Mouse (Mus musculus) myocyte (in vitro differentiated cells): ENCODE results near the gene 1600015I10Rik. TPM values are rescaled to one million over a fixed set of nuclear protein-coding genes. Genes with fewer than 3 reads are reported as not detected.

Experiments used
- H3K27me3 ChIP-seq: one replicate; pipeline ENCODE4 v1.6.1; 2011; ENCODE audit not compliant: control insufficient read depth, insufficient read depth, insufficient read length
- H3K36me3 ChIP-seq: one replicate; pipeline ENCODE4 v1.6.1; 2011; ENCODE audit not compliant: control insufficient read depth, insufficient read depth
- H3K4me2 ChIP-seq: one replicate; pipeline ENCODE4 v1.6.1; 2011; ENCODE audit warnings: low read depth, control low read depth
- H3K4me3 ChIP-seq: one replicate; pipeline ENCODE4 v1.5.1; 2011; ENCODE audit warnings: mild to moderate bottlenecking, control low read depth, moderate library complexity
- H3K79me2 ChIP-seq: one replicate; pipeline ENCODE4 v1.6.1; 2011; ENCODE audit not compliant: control insufficient read depth, insufficient read depth
- H3ac ChIP-seq: one replicate; pipeline ENCODE4 v1.6.1; 2011; ENCODE audit not compliant: control insufficient read depth, insufficient read length
- CEBPB ChIP-seq: IDR thresholded peaks from 2 replicates; pipeline ENCODE4 v1.6.1; 2011; ENCODE audit warnings: mild to moderate bottlenecking, moderate library complexity; ENCODE audit not compliant: poor library complexity, insufficient read depth, severe bottlenecking
- E2F4 ChIP-seq: IDR thresholded peaks from one replicate; pipeline ENCODE4 v1.6.1; 2011; ENCODE audit warnings: mild to moderate bottlenecking, control low read depth, moderate library complexity; ENCODE audit not compliant: insufficient read depth
- MAX ChIP-seq: IDR thresholded peaks from one replicate; pipeline ENCODE4 v1.6.1; 2011; ENCODE audit warnings: low read depth, mild to moderate bottlenecking, control low read depth
- MYOD1 ChIP-seq, 3 experiments: IDR thresholded peaks; one replicate each; pipeline ENCODE4 v1.6.1; 2011; ENCODE audit warnings: control low read depth in 2 of 3, low read depth in 2 of 3, mild to moderate bottlenecking in 2 of 3, moderate library complexity in 1 of 3; ENCODE audit not compliant: insufficient read length in 2 of 3, control insufficient read depth in 1 of 3
- MYOG ChIP-seq, 3 experiments: IDR thresholded peaks; one replicate each; pipeline ENCODE4 v1.6.1; 2011; ENCODE audit warnings: control low read depth in 2 of 3, low read depth in 2 of 3, mild to moderate bottlenecking in 2 of 3; ENCODE audit not compliant: insufficient read length in 2 of 3, control insufficient read depth in 1 of 3, insufficient read depth in 1 of 3
- POLR2A ChIP-seq: IDR thresholded peaks from one replicate; pipeline ENCODE4 v1.6.1; 2011; ENCODE audit warnings: low read depth, mild to moderate bottlenecking, control low read depth, moderate library complexity; ENCODE audit not compliant: insufficient read length
- POLR2AphosphoS2 ChIP-seq: IDR thresholded peaks from one replicate; pipeline ENCODE4 v1.6.1; 2011; ENCODE audit warnings: low read depth, control low read depth; ENCODE audit not compliant: insufficient read length
- REST ChIP-seq: IDR thresholded peaks from one replicate; pipeline ENCODE4 v1.6.1; 2011; ENCODE audit warnings: mild to moderate bottlenecking, control low read depth, moderate library complexity; ENCODE audit not compliant: insufficient read depth, insufficient read length
- SRF ChIP-seq: IDR thresholded peaks from one replicate; pipeline ENCODE4 v1.6.1; 2011; ENCODE audit warnings: low read depth; ENCODE audit not compliant: control insufficient read depth, insufficient read length
- TCF12 ChIP-seq: IDR thresholded peaks from one replicate; pipeline ENCODE4 v1.6.1; 2011; ENCODE audit warnings: mild to moderate bottlenecking, control low read depth; ENCODE audit not compliant: poor library complexity, insufficient read depth, severe bottlenecking
- TCF3 ChIP-seq: IDR thresholded peaks from one replicate; pipeline ENCODE4 v1.6.1; 2011; ENCODE audit warnings: low read depth, control low read depth; ENCODE audit not compliant: insufficient read length
- USF1 ChIP-seq: IDR thresholded peaks from one replicate; pipeline ENCODE4 v1.6.1; 2011; ENCODE audit warnings: low read depth, mild to moderate bottlenecking, control low read depth, moderate library complexity
- polyA plus RNA-seq: library from polyadenylated mRNA; unstranded; fragments of >200 nt; fragmentation: generic; extraction: Trizol; gene quantifications from one replicate; pipeline ENCODE4 v1.2.1, GENCODE M21; 2012; ENCODE audit warnings: missing spikeins

Gene 1600015I10Rik
- polyA plus RNA-seq, 1 experiment, result not detected

DNA sequence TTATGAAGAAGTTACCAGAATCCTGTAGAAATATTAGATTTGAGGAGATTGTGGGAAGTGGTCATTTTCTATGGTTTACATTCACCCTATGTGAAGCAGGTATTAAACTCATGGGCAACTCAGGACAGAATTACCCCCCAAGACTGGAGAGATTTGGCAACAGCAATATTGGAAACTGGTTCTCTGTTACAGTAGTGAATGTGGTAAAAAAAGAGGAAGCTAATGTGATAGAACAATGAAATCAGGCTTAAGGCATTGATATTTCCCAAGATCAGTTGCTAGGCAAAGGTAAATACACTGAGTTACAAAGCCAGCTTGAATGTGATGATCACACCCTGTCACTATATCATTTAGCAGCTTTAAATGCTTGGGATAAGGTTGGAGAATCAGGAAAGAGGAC lies 38.2 kb downstream of the 1600015I10Rik start:
- Histone ChIP-seq H3ac (no peak overlapping the region), H3K4me2 (no peak overlapping the region), H3K36me3 (no peaks in the 10 kb centered on the region), H3K27me3 (no peaks in the 10 kb centered on the region), H3K4me3 (no peak overlapping the region), H3K79me2 (no peaks in the 10 kb centered on the region)
- TF ChIP-seq TCF3, result no peak
- no peak for TF ChIP-seq MYOD1 (IDR thresholded peaks at IDR 0.05; ENCODE audit: control insufficient read depth in 1 of 3, insufficient read length in 2 of 3, low read depth in 2 of 3)
- TF ChIP-seq E2F4, result no peak
- TF ChIP-seq CEBPB, result no peak
- TF ChIP-seq MYOG (IDR thresholded peaks at IDR 0.05; ENCODE audit: control insufficient read depth in 1 of 3, insufficient read depth in 1 of 3, insufficient read length in 2 of 3, low read depth in 2 of 3), result no peak
- no peak for TF ChIP-seq POLR2A
- TF ChIP-seq REST, result no peak
- TF ChIP-seq MAX, result no peak
- TF ChIP-seq TCF12, result no peak
- no peak for TF ChIP-seq USF1
- TF ChIP-seq SRF, result no peak
- no peak for TF ChIP-seq POLR2AphosphoS2

- TF ChIP-seq MAX (no peak), E2F4 (no peak), POLR2A (no peak), TCF12 (no peak), TCF3 (no peak), POLR2AphosphoS2 (no peak), MYOD1 (IDR thresholded peaks at IDR 0.05; ENCODE audit: control insufficient read depth in 1 of 3, insufficient read length in 2 of 3, low read depth in 2 of 3) (no peak), MYOG (IDR thresholded peaks at IDR 0.05; ENCODE audit: control insufficient read depth in 1 of 3, insufficient read depth in 1 of 3, insufficient read length in 2 of 3, low read depth in 2 of 3) (no peak), SRF (no peak), USF1 (no peak), REST (no peak), CEBPB (no peak)
Observed at GRCm38 (mm10) chr6:48974663-48975062, 45.0 kb downstream of the 1600015I10Rik start, which contains the start of gene Doxl2. Gene Doxl2, plus strand, starts transcription at chr6:48974963.

GRCm38 (mm10) chr6:48979616-48980015 lies 49.9 kb downstream of the 1600015I10Rik start:
- TF ChIP-seq CEBPB, result no peak
- no peak for TF ChIP-seq USF1
- TF ChIP-seq TCF12, result no peak
- TF ChIP-seq MAX, result no peak
- no peak for TF ChIP-seq SRF
- no peak for TF ChIP-seq POLR2AphosphoS2
- no peak for TF ChIP-seq MYOG (IDR thresholded peaks at IDR 0.05; ENCODE audit: control insufficient read depth in 1 of 3, insufficient read depth in 1 of 3, insufficient read length in 2 of 3, low read depth in 2 of 3)
- TF ChIP-seq MYOD1 (IDR thresholded peaks at IDR 0.05; ENCODE audit: control insufficient read depth in 1 of 3, insufficient read length in 2 of 3, low read depth in 2 of 3), result no peak
- TF ChIP-seq E2F4, result no peak
- TF ChIP-seq POLR2A, result no peak
- TF ChIP-seq TCF3, result no peak
- TF ChIP-seq REST, result no peak
- Histone ChIP-seq H3K79me2 (no peaks in the 10 kb centered on the region), H3K36me3 (no peaks in the 10 kb centered on the region), H3K4me3 (no peak overlapping the region), H3ac (no peak overlapping the region), H3K4me2 (no peak overlapping the region), H3K27me3 (no peaks in the 10 kb centered on the region)

More at GRCm38 (mm10) chr6:48974663-48975062, 45.0 kb downstream of the 1600015I10Rik start, which contains the start of gene Doxl2:
- Histone ChIP-seq H3K36me3 (no peaks in the 10 kb centered on the region), H3K27me3 (no peaks in the 10 kb centered on the region), H3K4me3 (no peak within 1 kb of the TSS), H3K4me2 (no peak within 1 kb of the TSS), H3ac (no peak within 1 kb of the TSS), H3K79me2 (no peaks in the 10 kb centered on the region)

GRCm38 (mm10) chr6:48982305-48982704 lies 52.6 kb downstream of the 1600015I10Rik start:
- no peak overlapping the region for H3K4me3 ChIP-seq
- H3K36me3 ChIP-seq, result no peaks in the 10 kb centered on the region
- no peaks in the 10 kb centered on the region for H3K79me2 ChIP-seq

More at GRCm38 (mm10) chr6:48982305-48982704, 52.6 kb downstream of the 1600015I10Rik start:
- Histone ChIP-seq H3K27me3 (no peaks in the 10 kb centered on the region), H3K4me2 (no peak overlapping the region), H3ac (no peak overlapping the region)
- TF ChIP-seq TCF12 (no peak), CEBPB (no peak), E2F4 (no peak), REST (no peak), POLR2AphosphoS2 (no peak), MYOD1 (IDR thresholded peaks at IDR 0.05; ENCODE audit: control insufficient read depth in 1 of 3, insufficient read length in 2 of 3, low read depth in 2 of 3) (no peak), MYOG (IDR thresholded peaks at IDR 0.05; ENCODE audit: control insufficient read depth in 1 of 3, insufficient read depth in 1 of 3, insufficient read length in 2 of 3, low read depth in 2 of 3) (no peak)

Other genes starting within 250 kb of the 1600015I10Rik start
- not detected for gene Gimap4, start 245.3 kb upstream of the 1600015I10Rik start, polyA plus RNA-seq
- gene Gimap6, start 221.7 kb upstream of the 1600015I10Rik start, polyA plus RNA-seq, result not detected
- gene Gm28053, start 211.3 kb upstream of the 1600015I10Rik start, polyA plus RNA-seq, result not detected
- gene Gimap7, start 211.3 kb upstream of the 1600015I10Rik start, polyA plus RNA-seq, result not detected
- gene Gimap1, start 190.8 kb upstream of the 1600015I10Rik start, polyA plus RNA-seq, result not detected
- not detected for gene Gimap5, start 183.7 kb upstream of the 1600015I10Rik start, polyA plus RNA-seq
- gene Gimap3, start 159.0 kb upstream of the 1600015I10Rik start, polyA plus RNA-seq, result not detected
- gene Tmem176a, start 89.0 kb upstream of the 1600015I10Rik start, polyA plus RNA-seq, result 3.0 TPM
- 9.9 TPM for gene Tmem176b, start 88.4 kb upstream of the 1600015I10Rik start, polyA plus RNA-seq
- not detected for gene Aoc1, start 57.0 kb upstream of the 1600015I10Rik start, polyA plus RNA-seq
- gene Doxl2, start 45.1 kb downstream of the 1600015I10Rik start, polyA plus RNA-seq, result not detected
- not detected for gene Svs1, start 57.0 kb downstream of the 1600015I10Rik start, polyA plus RNA-seq
- gene Gpnmb, start 106.7 kb downstream of the 1600015I10Rik start, polyA plus RNA-seq, result 0.12 TPM
- 19.6 TPM for gene Malsu1, start 143.9 kb downstream of the 1600015I10Rik start, polyA plus RNA-seq